Mouse (Mus musculus): Measurements from ENCODE around the gene Sppl3.

Sppl3 gene

DNA sequence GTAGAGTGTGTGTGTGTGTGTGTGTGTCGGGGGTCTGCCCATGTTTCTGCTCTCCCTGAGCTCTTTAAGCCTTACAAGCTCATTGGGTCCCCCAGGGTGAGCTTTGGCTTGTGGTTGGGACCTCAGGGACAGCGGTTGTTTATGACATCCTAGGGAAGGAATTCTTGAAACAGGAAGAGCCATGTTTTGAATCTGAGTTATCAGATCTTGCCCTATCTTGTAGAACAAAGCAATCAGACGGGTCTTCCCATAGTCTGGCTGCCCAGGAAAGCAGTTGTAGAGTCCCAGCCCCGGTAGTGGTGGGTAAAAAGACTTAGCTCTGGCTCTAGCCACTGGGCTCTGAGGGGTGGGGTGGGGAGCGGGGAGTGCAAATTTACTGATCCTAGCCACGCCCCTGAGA is 13.6 kb upstream of the Sppl3 start:
- DNase-seq (ENCODE audit: low read depth, low spot score): no peak

DNA sequence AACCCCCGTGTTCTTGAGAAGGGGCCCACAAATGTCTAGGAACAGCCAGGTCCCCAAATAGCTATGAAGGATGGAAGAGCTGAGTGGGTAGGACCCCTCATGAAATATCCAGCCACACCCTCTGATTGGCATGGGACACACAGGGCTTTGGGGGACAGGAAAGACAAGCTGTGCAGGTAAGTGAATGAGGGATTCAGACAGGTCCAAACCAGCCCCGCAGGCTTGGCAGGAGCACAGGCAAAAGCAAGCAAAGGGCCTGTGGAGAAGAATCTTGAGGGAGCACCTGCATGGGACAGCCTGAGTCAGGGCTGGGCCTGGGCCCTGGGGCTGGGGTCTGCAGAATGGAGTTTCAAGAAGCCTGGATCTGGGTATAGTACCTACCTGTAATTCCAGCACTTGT is 10.4 kb upstream of the Sppl3 start:
- DNase-seq (ENCODE audit: low read depth, low spot score): no peak

DNA sequence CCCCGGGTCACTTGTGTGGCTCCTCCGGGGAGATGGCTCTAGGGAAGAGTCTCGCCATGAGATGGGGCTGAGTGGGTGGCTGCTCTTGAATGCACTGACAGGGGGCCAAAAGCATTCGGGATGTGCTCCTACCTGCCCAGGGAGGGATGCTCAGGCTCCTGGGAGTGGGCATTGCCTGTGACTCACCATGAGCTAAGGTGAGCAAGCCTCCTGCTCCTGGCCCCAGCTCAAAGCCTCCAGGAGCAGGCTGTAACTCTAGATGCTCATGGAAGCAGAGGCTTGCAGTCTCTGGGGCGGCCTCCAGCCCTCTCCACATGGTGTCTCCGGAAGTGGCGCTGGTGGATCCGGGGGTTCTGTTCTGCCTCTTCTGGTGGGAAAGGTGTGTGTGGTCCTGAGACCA is 9.5 kb upstream of the Sppl3 start:
- DNase-seq (ENCODE audit: low read depth, low spot score): no peak

DNA sequence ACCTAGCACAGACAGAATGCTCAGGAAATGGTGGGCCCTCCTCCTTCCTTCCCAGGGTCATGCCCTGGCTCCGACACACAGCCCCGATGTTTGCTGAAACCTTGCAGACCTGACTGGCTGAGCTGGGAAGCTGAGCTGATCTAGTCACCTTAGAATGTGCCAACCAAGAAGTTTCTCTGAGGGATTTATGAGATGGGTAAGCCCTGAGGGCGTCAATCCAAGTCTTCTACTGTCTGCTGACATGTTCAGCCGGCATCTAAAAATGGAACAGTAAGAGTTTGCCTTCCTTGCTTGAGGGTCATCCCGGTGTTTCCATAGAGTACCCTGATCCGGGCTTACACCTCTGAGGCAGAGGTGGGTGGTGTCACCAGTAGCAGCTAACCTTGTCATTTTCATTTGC is 8.2 kb upstream of the Sppl3 start:
- DNase-seq (ENCODE audit: low read depth, low spot score): no peak

DNA sequence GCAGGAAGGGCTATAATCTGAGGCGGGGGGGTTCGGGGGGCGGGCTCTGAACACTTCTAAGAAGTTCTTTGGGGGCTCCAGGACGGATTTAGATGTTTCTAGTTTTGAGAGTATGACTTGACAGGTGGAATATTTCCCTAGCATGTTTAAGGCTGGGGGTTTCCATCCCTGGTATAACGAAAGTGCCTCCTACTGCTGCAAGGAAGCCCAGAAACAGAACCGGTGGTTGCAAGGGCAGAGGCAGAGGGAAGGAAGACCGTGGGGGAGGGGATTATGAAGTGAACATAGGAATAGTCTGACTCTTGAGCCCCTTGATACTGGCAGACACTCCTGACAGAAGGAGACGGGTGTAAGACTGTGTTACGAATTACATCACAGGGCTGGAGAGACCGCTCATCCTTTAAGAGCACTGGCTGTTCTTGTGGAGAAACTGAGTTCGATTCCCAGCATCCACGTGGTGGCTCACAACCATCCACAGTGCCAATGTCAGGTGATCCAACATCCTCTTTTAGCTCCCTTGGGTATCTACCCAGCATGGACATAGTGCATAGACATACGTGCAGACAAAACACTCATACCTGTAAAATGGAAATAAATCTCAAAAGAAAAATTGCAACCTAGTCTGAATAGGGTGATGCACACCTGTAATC is 7.6 kb upstream of the Sppl3 start:
- DNase-seq (ENCODE audit: low read depth, low spot score): no peak

DNA sequence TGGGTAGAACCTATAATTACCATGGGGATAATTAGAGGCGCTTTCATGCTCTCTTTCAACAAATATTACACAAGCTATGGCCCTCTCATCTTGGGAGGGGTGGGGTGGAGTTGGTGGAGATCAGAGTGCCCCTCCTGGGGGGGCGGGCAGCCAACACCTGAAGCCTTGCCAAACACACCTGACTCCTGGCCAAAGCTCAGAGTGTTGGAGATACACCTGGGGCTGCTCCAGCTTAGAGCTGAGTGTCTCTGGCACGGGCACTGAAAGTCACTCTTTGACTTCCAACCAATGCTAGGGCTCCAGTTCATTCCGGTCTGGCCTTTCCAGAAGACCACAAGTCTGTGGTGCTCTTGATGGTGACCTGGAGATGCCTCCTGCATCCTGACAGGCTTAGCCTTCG is 3.2 kb upstream of the Sppl3 start:
- no peak for DNase-seq (ENCODE audit: low read depth, low spot score)

DNA sequence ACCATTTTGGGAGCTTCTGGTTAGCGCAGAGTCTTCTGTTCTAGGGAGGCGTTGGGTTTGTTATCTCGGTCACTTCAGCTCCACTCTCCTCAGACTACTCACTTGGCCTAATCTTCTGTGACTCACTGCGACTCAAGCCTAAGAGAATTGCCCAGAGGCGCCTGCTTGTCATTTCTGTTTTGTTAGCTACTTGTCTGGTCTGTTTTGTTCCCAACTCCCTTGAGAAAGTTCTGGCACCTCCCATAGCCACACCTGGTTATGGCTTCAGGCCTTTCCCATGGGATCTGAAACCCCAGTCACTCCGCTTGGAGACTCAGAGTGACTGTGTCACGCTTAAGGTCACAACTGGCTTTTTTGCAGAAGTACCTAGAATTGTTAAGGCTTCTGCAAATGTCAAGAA is 2.6 kb upstream of the Sppl3 start:
- peak; percentile 89 for DNase-seq (ENCODE audit: low read depth, low spot score)

DNA sequence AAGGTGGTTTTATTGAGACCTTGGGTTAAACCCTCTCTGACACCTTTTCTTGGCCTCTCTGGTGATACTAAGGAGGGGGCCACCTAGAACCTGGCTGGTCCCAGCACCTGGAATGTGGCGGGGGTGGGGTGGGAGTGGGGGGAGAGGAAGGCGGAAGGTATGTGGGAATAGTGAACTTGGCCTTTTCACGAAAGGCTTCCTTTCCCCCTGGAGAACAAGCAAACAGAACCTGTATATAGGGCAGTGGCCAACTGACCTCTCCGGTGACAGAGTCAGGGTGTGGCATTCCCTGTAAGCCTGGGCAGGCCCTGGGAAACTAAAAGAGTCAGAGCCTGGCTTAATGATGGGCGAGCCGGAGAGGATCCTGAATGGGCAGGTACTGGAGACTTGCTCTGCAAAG is 1.8 kb upstream of the Sppl3 start:
- peak; percentile 75 for DNase-seq (ENCODE audit: low read depth, low spot score)

DNA sequence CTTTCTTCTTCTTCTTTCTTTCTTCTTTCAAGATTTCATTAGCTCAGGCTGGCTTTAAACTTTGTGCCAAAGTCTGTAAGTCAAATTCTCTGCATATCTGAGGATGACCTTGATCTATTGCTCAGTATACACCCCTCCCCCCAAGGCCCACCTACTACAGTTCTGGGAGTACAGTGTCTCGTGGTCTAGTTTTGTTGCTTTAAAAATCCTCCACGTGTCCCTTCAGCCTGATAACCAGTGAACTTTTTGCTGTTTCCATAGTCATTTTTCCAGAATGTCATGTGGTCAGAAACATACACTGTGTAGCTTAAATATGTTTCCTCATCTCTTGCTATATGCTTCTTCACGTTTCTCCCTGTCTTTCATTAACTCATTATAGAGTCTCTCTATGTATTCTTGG is 976 bp upstream of the Sppl3 start:
- DNase-seq (ENCODE audit: low read depth, low spot score): peak; percentile 60

DNA sequence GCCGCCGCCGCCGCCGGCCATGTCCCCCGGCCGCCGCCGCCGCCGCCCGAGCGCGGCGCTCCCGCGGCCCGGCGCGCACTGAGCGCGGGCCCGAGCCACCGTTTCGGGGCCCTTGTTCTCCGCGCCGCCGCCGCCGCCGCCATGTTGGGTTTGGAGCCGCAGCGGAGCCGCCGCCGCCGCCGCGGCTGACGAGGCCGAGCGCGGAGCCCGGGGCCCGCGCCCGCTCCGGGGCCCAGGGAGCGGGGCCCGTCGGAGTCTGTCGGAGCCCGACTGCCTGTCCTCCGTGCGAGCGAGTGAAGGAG is 231 bp downstream of the Sppl3 start:
- DNase-seq (ENCODE audit: low read depth, low spot score): no peak

DNA sequence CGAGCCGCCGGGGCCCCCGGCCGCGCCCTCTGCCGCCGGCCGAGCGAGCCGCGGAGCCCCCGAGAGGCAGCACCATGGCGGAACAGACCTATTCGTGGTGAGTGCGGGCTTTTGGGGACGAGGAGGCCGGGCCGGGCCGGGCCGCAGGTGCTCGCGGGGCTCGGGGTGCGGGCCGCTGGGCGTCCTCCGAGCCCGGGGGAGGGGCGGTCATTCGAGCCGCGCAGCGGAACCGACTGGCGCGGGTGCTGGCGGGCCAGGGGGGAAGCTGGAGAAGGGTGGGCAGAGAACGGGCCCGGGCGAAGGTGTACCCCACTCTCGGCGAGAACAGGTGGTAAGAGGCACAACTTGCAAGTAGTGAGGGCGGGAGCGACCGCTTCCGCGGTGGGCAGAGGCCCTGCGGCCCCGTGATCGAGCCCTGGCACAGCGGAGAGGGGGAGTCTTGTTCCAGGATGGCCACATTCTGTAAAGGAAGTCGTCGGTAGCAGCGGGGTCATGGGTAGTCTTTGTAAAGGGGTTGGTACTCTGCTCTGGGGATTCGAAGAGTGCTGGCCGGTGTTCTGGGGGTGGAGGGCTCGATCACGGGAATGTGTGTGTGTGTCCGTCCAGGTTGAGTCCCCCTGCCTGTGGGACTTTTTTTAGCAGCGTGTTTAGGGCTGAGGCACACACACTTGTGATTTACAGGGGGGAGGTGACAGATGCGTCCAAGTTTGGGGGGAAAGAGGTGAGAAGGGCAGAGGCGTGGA is 753 bp downstream of the Sppl3 start:
- DNase-seq (ENCODE audit: low read depth, low spot score): peak; percentile 37

DNA sequence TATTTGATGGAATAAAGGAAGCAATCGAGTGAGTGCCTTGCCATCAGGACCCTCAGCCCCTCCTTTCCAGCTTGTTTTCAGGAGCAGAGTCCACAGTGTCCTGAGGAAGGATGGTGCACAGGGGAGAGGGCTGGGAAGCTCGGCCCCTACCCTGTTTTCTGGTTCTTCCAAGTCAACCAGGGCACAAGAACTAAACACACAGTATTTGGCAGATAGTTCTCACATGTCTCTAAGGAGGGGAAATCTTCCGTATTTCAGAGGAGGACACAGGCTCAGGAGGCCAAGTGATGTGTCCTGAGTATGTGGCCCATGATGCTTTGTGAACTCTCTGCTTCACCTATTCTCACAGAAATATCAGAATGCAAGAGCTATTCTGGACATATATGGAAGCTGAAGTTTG is 2.5 kb downstream of the Sppl3 start:
- no peak for DNase-seq (ENCODE audit: low read depth, low spot score)

DNA sequence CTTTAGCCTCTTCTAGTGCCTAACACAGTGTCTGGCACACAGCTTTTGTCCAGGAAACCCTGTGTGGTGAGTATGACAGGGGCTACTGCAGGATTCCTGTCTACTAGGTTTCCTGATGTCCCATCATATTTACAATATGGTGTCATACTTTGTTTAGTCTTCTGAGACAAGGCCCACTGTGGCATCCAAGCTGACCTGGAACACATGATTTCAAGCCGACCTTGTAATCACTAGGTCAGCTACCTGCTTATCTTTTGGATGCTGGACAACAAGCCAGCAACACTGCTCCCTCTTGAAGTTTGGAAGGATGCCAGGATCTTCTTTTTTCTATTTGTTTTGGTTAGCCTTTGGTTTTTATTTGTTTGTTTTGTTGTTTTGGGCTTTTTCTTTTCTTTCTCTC is 3.6 kb downstream of the Sppl3 start:
- DNase-seq (ENCODE audit: low read depth, low spot score): no peak

DNA sequence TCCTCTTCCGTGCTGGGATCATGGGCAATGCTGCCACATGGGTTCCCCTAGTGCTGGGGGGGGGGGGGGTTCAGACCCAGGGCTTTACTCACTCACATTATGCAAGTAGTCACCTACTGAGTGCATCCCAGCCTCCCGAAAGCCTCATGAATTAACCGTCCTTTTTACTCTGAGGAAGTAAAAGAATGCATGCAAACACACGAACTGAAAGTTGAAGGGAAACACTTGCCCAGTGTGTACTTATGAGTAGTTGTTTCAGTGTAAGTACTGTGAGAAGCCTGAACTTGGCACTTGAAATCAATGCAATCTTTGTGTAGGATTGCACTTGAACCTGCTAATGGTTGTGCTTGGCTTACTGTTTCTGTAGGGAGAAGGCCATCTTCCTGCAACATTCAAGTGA is 4.2 kb downstream of the Sppl3 start:
- no peak for DNase-seq (ENCODE audit: low read depth, low spot score)

DNA sequence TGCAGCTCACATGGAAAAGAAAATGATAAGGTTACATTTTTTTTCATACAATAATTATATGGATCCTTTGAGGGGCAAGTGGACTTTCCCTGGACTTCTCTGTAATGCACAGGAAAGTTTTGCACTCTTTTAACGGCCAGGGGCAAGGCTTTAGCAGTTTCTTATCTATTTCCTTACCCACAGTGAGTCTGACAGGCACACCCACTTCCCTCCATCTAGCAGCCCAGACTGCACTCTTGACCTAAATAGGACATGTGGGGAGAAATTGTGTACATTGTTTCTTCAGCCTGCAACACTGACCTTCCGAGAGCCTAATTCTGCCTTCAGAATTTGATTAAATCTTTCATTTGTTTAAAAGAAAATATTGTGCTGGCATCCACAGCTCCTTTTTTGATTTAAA is 7.3 kb downstream of the Sppl3 start:
- no peak for DNase-seq (ENCODE audit: low read depth, low spot score)

DNA sequence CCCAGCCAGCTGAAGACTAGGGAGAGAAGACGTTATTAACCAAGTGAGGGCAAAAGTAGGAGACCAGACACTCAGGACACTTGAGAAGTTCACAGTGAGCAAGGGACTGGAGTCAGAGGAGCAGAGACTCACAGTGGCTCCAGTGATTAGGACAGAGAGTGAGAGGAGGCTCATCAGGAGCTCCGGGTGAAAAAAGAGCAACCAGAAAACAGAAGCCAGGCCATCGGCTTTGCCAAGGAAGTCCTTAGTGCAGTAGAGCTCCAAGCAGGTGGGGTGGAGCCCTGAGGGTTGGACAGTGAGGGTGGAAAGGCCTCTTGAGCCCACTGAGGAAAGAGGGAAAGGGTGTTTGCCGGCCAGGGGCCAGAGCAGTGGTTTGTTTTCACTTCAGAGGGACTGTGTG is 7.9 kb downstream of the Sppl3 start:
- no peak for DNase-seq (ENCODE audit: low read depth, low spot score)

DNA sequence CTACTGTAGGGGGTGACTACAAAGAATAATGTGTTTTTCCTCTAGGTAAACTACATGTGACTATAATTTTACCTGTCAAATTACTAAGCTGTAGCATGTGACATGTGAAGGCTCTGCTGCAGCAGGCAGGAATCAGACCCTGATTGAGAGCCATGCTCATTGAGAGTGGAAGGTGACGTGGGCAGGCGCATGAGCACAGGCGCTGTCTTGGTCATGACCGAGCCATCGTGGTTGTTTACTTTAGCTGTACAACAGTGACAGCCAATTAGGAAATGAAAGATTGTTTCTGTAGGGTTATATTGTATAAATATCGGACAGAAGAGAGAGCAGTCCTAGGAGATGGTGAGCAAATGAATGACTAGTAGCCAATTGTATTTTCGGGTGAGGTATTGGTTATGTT is 11.1 kb downstream of the Sppl3 start:
- no peak for DNase-seq (ENCODE audit: low read depth, low spot score)

DNA sequence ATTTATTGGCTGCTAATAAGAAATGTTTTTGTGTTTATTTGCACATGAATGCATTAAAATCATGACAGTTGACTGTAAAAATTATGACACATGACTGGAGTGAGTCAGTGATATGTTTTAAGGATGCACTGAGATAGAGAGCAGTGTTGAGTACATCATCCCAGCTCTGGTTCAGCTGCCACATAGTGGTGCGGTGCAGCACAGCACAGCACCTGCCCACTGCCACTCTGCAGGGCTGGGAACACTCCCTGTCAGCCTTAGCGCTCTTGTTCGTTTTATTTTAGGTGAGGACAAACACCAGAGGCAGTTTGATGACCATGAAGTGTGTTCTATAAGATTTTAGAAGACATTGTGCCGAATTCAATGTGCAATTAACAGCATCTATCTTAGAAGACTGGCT is 15.2 kb downstream of the Sppl3 start:
- no peak for DNase-seq (ENCODE audit: low read depth, low spot score)

DNA sequence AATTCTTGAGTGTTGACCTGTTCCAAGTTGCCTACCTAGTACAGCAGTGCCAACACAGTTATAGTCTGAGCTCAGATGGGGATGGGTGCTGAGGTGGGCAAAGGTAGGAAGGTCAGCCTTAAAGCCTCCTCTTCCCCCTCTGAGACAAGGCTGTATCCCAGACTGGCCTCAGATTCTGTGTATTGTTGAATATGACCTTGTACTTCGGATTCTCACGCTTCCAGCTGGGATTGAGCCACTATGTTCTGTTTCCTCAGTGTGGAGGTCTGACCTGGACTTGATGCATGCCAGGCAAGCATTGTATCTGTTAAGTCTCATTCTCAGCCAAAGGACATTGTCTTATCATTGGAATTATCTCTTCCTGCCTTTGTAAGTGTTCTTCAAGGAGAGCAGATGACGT is 16.2 kb downstream of the Sppl3 start:
- no peak for DNase-seq (ENCODE audit: low read depth, low spot score)

DNA sequence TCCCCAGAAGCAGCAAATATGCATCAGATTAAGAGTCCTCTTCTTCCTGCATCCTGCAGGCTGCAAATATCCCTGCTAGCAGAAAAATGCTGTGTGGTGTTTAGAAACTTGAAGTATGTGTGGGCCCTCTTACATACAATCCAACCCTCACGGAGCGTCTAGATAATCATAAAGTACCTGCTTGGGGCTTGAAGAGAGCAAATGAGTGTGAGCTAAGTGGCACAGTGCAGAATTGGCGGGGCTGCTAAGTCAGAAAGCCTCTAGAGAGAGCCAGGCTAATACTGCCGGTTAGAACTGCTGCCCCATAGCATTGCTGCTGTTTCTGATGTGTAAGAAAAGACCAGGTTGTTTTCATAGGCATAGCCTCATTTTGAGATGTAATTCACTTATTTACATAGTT is 18.0 kb downstream of the Sppl3 start:
- DNase-seq (ENCODE audit: low read depth, low spot score): no peak

DNA sequence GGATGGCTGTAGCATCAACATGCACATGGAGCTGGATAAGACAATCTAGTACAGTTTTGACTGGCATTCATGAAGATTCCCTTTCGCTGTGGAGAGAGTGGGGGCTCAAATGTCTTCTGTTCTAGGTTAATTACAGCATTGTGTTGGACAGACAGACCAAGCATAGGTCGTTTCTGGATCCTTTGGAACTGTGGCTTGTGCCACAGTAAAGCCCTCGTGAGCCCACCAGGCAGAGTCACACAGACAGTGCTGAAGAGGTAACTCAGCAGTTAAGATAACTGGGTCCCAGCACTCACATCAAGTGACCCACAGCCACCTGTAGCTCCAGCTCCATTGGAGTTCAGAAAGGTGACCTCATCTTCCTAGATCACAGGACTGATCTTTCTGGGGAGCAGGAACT is 18.6 kb downstream of the Sppl3 start:
- DNase-seq (ENCODE audit: low read depth, low spot score): no peak

DNA sequence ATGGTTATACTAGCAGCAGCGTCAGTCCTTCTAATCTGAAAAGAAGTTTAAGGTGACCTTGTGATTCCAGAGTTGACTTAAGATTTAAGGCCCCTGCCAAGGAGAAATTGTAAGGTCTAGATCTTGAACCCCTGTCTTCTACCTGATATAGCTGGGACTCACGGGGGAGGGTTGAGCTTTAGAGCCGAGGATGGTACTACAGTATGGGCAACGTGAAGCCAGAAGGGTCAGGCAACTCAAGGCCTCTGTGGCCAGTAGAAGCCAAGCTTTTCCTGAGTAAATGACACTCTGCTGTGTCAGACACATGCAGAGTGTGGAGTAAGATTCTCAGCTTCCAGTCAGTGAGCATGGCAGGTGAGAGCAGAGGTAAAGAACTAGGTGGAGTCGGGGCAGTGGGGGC is 20.6 kb downstream of the Sppl3 start:
- DNase-seq (ENCODE audit: low read depth, low spot score): no peak

DNA sequence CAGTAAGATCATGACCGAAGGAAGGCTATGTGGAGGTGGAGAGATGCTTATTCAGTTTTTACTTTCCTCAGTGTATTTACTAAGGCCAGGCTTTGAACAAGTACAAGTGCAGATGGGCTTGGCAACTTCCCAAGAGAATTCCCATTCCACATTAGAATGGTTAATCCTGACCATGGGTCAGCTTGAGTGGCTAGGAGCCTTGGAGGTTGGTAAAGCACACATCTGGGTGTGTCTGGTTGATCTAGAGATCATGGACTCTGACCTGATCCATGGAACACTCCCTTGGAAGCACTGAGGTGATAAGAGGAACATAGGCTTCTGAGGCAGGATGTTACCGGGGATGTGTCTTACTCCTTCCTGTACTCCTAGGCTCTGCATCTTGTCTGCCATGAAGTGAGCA is 21.7 kb downstream of the Sppl3 start:
- DNase-seq (ENCODE audit: low read depth, low spot score): no peak

DNA sequence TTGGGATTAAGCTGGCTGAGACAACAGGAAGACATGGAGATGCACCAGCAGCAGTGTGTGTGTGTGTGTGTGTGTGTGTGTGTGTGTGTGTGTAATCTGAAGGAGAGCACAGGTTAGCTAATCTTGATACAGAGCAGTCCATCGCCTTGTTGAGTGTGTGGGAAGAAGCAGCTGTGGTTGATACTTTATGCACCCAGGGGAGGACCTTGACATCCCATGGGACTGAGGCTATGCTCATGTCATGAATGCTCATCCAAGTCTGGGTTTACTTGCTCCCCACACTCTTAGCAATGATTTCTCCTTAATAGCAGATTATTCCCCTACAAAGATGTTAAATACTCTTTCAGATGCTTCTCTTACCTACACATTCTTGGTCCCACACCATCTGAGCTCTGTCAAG is 24.3 kb downstream of the Sppl3 start:
- DNase-seq (ENCODE audit: low read depth, low spot score): no peak
